Mouse (Mus musculus) T-helper 1 cell (primary cell): ENCODE data around the gene Apon.
"Not testable (repeated sequence)": the region's sequence is repeated elsewhere in the genome, so short reads cannot be mapped to it uniquely, and the experiment has no call there.

ENCODE experiments used
- in situ Hi-C: fragments of 300-600 bp; cut with MboI, MseI; formaldehyde crosslinking; loops from one replicate; pipeline ENCODE4 v1.15.1; 2025; ENCODE audit warnings: high pct_unique_total_duplicates

Apon gene

DNA sequence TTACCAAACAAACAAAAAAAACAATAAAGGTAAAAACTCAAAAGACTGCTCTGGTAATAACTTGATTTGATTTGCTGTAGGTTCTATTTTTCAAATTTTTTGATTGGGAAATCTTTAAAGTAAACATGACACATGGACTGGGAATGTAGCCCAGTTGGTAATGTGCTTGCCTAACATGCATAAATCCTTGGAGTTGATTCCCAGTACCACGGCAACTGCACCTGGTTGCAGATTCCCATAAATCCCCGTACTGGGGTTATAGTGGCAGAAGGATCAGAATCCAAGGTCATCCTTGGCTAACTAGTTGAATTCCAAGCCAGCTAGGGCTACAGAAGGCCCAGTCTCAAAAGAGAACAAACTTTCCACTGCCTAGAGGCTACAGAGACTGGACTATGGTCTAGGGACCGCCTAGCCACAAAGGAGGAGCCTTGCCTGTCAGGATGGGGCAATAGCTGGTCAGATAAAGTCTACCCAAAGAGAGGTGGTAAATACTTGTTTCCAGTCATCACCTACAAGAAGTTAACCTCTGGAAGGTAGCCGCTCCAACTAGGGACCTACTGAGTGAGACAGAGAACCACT lies at the start of gene Apon:
Gene Apon, plus strand, starts transcription at position 420 of the 579 bp plus-strand sequence.
- in situ Hi-C loops, result no loop called here

DNA sequence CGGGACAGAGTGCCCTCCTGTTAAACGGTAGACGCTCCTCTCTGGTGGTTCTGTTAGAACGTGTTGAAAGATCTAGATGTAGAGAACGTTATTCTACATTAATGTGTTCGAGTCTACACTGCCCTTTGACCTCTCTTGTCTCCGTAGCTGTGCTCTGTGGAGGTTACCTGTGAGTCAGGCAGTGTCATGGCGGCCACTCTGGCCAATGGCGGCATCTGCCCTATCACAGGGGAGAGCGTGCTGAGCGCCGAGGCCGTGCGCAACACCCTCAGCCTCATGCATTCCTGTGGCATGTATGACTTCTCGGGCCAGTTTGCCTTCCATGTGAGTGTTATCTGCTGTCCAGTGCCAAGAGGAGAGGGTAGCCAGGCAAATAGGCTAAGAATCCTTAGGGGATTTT lies 49.0 kb upstream of the Apon start:
- in situ Hi-C loops, result no loop called here

DNA sequence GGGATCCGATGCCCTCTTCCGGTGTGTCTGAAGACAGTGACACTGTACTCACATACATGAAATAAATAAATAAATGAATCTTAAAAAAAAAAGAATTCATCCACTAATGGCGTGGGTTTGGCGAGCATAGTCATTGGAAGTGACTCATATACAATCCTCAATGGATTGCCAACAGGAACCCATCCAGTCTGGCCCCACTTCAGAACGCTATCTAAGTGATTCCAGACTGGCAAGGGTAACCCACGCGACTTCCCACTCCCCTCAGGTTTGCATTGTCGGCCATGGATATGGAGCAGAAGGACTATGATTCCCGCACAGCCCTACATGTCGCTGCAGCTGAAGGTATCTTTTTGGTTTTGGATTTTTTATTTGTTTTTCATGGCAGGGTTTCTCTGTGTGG lies 45.6 kb upstream of the Apon start:
- in situ Hi-C loops, result no loop called here

DNA sequence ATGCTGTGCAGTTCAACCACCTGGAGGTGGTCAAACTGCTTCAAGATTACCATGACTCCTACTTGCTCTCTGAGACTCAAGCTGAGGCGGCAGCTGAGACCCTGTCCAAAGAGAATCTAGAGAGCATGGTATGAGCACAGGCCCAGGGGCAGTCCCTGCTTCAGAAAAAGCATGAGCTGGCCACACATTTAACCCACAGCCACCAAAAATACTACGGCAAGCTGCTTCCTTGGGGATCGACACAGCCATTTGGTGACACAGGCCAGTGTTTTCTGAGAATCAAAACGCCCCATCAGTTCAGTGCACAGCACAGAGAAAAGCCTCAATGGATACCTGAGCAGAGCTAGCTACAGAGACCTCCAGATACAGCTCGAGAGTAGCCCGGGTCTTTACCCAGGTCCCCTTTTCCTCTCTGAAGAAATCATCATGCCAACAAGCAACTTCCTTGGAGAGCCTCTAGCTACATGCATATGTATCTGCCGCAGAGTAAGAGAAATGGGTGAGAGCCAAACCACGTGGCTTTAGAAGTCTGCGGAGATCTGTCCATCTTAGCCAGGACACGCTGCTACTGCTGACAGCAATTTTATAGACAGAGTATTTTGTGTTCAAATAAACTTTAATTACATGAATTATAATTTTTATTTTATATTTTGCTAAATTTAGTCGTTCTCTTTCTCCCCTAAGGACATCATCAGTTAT lies 44.4 kb upstream of the Apon start:
- in situ Hi-C loops, result no loop called here

DNA sequence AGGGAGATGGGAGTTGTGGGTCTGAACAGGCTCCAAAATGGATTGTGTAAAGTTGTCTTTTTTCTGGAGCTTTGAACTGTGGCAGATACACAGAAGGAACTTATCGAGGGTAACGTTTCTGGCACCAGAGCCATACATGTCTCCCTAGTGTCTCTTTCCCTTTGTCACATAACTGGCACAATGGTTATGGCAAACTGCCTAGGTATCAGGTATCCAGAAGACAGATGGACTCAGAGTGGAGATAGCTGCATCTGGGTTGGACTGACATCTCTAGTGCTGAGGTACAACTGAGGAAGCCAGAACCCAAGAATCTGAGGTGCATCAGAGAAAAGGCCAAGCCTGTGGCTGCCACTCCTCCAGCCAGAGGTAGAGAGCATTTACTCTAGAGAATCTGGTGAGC lies 43.8 kb upstream of the Apon start:
- in situ Hi-C loops, result no loop called here

DNA sequence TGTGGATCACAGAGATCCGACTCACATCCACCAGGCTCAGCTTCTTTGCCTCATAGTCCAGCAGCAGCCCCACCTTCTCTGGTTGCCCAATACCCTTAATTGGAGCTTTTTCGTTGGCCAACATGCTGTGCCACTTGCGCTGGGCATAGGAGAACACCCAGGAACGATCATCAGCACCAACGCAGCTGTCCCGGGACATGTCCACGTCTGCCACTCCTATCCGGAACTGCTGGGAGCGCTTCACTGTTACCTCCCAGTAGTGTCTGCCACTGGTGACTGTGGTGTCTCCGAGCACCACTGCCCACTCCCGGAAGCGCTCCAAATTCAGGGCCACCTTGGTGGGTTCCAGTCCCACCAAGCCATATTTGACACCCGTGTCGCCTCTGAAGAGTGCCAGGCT lies 42.9 kb upstream of the Apon start:
- in situ Hi-C loops, result no loop called here

DNA sequence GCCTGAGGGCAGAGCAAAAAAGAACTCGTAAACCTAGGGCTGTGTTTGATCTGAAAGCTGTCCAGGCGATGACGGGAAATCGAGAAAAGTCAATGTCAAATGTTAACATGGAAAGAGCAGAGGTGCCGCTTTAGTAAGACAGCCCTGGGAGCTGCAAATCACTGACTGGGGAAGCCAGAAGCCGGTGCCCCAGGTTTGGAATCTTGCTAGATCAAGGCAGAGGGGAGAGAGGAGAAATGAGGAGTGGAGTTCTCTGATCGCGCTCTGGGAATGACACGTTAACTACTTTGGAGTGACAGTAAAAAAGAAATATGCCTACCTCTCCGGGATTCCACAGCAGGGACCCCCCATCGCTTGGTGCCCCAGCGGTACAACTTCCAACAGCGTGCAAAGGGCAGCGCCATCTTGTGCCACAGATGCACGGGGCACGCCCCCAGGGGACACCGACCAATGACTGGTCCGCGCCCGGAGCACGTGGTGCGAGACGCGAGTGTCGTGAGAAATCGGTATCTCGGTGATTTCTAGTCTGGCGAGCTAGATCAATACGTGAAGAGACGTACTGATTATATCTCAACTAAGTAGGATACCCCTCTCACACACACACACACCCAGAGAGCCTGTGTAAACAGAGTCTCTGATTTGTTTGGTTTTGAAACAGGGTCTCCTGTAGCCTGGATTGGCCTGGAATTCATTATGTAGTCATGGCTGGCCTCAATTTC lies 42.3 kb upstream of the Apon start, which contains the start of gene Spryd4:
Gene Spryd4, minus strand, starts transcription at position 418 of the 719 bp plus-strand sequence.
- in situ Hi-C loops, result no loop called here

DNA sequence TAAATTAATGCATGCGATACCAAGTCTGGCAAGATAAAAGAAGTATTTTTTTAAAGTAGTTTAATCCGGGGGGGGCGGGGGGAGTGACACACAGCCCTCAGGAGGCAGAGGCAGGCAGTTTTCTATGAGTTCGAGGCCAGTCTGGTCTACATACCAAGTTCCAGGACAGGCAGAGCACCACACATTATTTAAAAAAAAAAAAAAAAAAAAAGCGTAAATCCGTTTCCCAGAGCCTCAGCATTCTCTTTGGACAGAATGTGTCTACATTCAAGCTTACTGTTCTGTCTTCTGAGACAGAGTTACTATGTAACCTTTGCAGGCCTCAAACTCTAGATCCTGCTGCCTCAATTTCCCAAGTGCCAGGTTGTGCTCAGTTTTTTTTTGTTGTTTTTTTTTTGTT lies 41.7 kb upstream of the Apon start:
- in situ Hi-C loops, result no loop called here

DNA sequence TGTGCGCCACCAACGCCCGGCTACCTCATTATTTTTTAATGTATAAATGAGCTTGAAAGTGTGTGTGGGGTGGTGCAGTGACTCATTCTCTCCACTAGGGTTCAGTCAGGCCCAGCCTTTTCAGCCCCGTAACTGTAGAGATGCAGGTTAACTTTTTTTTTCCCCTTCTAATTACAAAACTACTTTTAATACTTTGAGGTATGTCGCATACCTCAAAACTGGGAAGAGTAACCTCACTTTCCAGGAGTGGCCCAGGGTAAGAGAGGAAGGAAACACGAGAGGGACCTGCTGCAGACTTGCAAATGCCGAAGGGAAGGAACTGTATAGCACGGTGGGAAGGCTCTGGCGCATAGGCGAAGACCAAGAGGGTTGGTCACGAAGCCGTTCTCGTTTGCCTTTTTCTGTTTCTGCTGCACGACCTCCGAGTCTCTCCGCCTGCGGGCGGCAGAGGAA lies 41.0 kb upstream of the Apon start:
- in situ Hi-C loops, result no loop called here

DNA sequence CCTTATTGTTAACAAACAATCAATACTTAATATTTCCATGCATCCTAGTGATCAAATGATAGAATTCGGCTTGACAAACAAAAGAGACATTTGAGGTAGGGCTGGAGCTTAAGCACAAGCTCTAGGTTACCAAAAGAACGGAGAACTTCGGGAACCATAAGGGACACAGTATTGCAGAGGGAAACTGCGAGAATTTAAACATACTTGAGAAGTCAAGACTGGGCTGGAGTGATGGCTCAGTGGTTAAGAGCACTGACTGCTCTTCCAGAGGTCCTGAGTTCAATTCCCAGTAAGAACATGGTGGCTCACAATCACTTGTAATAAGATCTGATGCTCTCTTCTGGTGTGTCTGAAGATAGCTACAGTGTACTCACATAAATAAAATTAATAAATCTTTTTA lies 39.8 kb upstream of the Apon start:
- in situ Hi-C loops, result not testable (repeated sequence)

DNA sequence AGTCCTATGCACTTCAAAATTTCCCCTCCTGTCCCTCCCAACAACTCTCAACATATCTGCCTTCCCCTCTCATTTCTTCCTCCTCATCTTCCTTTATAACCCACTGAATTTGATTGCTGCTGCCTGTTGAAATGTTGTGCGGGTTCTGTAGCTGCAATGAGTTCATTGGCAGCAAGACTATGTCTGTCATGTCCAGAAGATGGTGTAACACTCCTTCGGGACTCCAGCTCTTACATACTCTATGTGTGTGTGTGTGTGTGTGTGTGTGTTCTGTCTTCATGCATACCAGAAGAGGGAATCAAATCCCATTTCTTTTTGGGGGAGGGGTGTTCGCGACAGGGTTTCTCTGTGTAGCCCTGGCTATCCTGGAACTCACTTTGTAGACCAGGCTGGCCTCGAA lies 38.9 kb upstream of the Apon start:
- in situ Hi-C loops, result no loop called here

DNA sequence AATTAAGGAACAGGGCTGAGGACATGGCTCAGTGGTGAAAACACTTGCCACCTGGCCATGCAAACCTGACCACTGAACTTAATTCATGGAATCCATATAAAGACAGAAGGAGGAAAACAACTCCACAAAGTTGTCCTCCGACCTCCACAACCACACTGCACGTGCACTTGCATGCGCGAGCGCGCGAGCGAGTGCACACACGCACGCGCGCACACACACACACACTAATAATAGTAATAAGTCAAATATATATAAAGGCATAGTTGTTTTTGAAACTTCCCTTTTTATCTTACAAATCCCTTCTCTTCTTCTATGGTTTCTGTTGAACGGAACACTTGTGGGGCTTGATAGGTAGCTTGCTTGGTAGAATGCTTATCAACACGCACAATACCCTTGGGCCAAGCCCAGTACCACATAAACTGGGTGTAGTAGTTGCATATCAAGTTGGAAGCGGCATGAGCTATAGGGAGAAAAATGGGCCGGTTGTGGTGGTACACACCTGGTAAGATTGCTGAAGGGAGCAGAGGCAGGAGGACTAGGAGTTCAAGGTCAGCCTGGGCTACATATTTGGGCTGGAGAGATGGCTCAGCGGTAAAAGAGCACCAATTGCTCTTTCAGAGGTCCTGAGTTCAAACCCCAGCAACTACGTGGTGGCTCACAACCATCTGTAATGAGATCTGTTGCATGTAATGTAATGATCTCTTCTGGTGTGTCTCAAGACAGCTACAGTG lies 35.3 kb upstream of the Apon start:
- in situ Hi-C loops, result no loop called here

DNA sequence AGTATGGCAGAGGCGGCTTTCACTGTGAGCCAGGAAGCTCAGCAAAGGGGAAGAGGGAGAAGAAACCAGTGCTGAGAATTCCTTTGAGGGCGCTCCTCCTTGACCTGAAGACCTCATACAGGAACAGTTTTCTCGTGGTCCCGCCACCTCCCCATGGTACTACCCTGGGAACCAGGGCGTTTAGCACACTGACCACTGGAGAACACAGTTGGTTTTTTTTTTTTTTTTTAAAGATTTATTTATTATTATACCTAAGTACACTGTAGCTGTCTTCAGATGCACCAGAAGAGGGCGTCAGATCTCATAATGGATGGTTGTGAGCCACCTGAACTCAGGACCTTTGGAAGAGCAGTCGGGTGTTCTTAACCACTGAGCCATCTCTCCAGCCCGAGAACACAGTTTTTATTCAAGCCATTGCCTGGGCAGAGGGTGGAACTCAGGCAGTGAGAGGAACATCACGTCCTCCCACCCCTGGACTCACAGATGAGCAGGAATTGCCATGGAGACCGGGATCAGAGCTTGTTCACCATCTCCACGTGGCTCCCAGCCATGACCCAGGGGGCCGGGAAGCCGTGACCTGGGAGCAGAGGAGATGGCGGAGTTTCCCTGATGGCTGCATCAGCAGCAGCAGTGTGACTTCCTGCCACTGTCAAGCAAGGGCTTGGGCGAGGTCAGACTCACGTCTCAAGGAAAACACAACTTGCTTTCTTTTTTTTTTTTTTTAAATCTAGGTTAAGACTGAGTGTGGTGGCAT lies 32.2 kb upstream of the Apon start:
- in situ Hi-C loops, result no loop called here

DNA sequence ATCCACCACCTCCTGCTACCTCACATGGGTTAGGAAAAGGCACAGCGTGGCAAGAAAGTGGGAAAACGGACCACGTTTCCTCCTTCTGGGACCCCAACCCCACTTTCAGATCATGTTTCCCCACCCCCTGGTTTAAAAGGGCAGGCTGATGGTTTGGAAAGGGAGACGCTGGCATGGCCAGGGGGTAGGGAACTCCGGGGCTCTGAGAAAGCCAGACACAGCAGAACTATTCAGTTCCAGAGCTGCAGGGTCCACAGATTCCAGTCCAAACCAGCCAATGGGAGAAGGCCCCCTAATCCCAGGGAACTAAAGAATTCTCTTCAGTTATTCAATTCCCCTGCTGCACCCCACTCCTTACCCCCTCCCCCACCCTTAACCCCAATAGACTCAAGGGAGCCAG lies 28.8 kb upstream of the Apon start:
- in situ Hi-C loops, result no loop called here

DNA sequence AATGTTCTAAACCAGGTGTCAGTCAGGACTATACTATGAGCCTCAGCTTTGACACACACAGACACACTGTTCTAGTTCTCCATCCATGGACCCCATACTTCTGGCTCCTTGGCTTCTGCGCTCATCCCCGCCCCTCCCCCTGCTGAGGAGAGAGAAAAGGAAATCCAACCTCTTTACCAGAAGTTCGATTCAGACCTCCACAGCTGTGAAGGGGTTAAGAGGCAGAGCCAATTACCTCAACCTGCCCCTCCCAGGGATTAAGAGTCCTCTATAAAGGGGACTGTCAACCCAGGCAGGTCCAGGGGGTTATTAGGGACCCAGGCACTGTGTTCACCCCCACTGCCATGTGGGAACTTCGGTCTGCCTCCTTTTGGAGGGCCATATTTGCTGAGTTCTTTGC lies 28.4 kb upstream of the Apon start, which contains the start of gene Mip:
Gene Mip, plus strand, starts transcription at position 301 of the 400 bp plus-strand sequence.
- in situ Hi-C loops, result no loop called here

DNA sequence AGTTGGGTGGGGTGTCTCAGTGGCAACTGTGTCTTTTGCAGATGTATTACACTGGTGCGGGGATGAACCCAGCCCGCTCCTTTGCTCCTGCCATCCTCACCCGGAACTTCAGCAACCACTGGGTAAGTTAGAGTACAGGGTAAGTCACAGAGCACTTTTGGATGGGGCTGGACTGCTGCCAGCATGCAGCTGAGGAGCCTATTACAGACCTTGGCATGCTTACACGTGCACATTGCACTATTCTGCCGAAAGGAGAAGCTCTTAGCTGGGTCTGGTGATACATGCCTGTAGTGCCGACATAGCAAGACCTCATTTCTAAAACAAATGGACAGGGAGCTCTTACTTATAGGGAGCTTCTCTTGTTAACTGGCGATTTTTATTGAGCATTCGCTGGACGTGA lies 26.3 kb upstream of the Apon start:
- in situ Hi-C loops, result no loop called here

DNA sequence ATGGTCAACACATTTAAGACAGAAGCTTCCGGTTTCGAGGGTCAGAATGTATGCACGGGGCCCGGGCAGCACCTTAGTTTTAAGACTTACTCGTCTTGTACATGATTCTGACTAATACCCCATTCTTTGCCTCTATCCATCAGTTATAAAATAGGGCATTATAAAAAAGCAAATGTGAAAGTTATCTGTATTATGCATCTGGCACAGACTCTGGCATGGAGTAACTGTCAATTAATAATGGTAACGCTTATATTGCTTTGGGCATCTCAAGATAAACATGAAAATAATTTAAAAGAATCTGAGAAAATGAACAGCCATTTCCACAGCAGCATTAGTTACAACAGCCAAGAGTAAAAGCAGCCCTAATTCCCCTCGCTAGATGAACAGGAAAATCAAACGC lies 25.9 kb upstream of the Apon start:
- in situ Hi-C loops, result no loop called here

DNA sequence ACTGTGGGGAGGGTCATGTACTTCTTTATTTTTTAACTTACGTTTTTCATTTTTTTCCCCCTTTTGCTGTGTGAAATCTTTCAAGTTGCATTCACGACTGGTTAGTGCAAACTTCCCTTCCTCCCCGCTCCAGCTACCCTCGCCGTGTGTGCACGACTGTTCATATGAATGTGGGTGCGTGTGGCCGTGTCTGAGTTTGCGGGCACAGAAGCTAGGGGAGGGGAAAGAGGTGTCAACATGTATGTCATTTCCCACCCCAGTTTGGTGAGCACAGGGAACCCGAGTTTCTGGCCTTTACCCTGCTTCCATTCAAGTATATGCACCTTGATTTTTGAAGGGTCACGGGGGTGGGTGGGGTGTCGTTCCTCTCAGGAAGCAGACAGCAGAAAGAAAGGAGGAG lies 23.3 kb upstream of the Apon start:
- in situ Hi-C loops, result no loop called here

DNA sequence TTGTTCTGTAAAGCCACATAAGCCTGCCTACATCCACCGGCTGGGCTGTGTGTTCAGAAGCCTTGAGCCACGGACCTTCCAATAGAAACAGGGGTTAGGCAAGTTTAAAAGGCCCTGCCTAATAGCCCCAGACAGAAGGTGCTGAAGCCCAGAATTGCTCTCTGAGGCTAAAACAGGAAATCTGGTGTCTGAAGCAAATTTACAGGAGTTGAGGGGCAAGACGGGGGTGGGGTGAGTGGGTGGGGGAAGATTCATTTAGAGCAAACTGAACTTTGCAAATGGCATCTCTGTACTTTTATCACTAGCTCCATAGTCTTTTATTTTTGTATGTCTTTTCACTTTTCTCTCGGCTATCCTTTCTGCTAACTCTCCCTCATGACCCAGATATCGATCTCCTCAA lies 22.8 kb upstream of the Apon start:
- in situ Hi-C loops, result no loop called here

DNA sequence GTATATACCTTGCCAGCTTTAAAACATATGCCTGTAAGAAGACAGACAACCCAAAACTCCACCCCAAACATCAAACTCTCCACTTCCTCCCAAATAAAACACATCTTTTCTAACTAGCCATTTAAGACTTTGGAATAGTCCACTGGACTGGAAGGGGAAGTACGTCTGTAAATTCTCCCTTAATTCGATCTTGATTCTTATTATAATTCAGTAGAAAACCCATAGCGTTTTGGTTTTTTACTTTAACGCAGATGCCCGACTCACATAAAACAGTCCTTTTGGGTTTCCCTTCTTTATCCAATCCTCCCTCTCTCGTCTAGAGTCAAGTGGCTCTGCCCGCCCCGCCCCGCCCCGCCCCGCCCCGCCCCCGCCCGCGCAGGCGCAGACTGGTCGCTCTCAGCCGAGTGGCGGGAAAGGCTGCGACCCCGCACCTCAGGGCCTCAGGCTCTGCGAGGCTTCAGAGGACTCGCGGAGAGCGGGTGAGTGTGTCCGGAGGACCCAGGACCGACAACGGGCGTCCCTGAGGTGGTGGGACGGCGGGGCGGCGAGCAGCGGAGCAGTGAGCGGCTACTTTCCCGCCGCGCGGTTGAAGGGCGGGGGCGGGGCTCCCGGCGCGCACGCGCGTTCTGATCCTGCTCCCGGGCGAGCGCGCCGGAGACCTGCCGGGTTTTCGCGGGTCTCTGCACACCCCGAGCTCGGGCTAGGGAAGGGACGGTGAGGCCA lies 22.0 kb upstream of the Apon start, which contains the start of gene Timeless:
Gene Timeless, plus strand, starts transcription at position 369 of the 723 bp plus-strand sequence.
- in situ Hi-C loops, result no loop called here
